Mouse (Mus musculus) forebrain, embryonic 10.5 days (tissue): ENCODE data around the gene Cldn7. TPM values are rescaled to one million over a fixed set of nuclear protein-coding genes. Genes with fewer than 3 reads are reported as not detected.
"Not testable (repeated sequence)": the region's sequence is repeated elsewhere in the genome, so short reads cannot be mapped to it uniquely, and the experiment has no call there.

ENCODE experiments used
- DNase-seq: peaks from one replicate; pipeline ENCODE4 v3.0.0-alpha.2; 2017; ENCODE audit warnings: low spot score; ENCODE audit errors: extremely low spot score
- H3K27ac ChIP-seq: fragments of 300-500 bp; sonication (generic); 2 replicates; pipeline ENCODE4 v1.5.1; 2016; ENCODE audit warnings: mild to moderate bottlenecking
- H3K27me3 ChIP-seq: fragments of 300-500 bp; sonication (generic); 2 replicates; pipeline ENCODE4 v1.6.1; 2016; ENCODE audit warnings: mild to moderate bottlenecking; ENCODE audit not compliant: poor library complexity, severe bottlenecking
- H3K36me3 ChIP-seq: fragments of 300-500 bp; sonication (generic); replicated peaks from 2 replicates; pipeline ENCODE4 v1.6.1; 2016; ENCODE audit warnings: mild to moderate bottlenecking, moderate library complexity
- H3K4me1 ChIP-seq: fragments of 300-500 bp; sonication (generic); 2 replicates; pipeline ENCODE4 v1.6.1; 2016
- H3K4me3 ChIP-seq: fragments of 300-500 bp; sonication (generic); 2 replicates; pipeline ENCODE4 v1.5.1; 2016; ENCODE audit warnings: mild to moderate bottlenecking, moderate library complexity
- H3K9me3 ChIP-seq: fragments of 300-500 bp; sonication (generic); 2 replicates; pipeline ENCODE4 v1.6.1; 2016; ENCODE audit warnings: mild to moderate bottlenecking, moderate library complexity
- WGBS: fragments of 180-500 bp; shearing (Covaris S2); methylation state at CpG from one replicate; pipeline ENCODE4 v1.1.7; 2016; 5-methylcytosine and 5-hydroxymethylcytosine counted together
- polyA plus RNA-seq: library from polyadenylated mRNA; unstranded; fragments of >200 nt; fragmentation: Nextera tagmentation; extraction: Ambion mirVana; gene quantifications from 2 replicates; pipeline ENCODE4 v1.2.1, GENCODE M21; 2016

Gene Cldn7
- polyA plus RNA-seq, 1 experiment from 2014 or later, result 21.9 TPM

DNA sequence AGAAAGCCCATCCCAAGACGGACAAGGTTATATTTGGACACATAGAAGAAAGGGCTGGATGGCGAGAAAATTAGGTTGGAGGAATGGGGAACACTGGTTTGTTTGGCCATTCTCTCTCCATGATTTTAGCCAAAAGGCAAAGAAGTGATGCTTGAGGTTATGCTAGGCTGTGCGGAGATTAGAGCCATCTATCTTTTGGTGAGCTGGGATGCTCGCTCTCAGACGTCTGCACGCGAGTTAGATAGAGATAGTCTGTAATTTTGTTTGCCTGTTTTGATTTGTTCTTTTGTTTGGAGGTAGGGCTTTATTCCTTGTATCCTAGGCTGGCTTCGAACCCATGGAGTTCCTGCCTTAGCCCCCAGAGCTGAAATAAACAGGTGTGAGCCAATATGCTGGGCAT, 36.6 kb downstream of the Cldn7 start:
- H3K4me3 ChIP-seq, result peak overlapping the region; percentile 95
- DNase-seq, result no peak
- WGBS, result 17% methylated on average over 8 of the region's 8 CpGs
- peaks cover 68% of the 10 kb centered on the region for H3K4me1 ChIP-seq
- H3K36me3 ChIP-seq, result peaks cover 55% of the 10 kb centered on the region
- no peaks in the 10 kb centered on the region for H3K9me3 ChIP-seq
- H3K27ac ChIP-seq, result peak overlapping the region; percentile 95
- H3K27me3 ChIP-seq, result no peaks in the 10 kb centered on the region

DNA sequence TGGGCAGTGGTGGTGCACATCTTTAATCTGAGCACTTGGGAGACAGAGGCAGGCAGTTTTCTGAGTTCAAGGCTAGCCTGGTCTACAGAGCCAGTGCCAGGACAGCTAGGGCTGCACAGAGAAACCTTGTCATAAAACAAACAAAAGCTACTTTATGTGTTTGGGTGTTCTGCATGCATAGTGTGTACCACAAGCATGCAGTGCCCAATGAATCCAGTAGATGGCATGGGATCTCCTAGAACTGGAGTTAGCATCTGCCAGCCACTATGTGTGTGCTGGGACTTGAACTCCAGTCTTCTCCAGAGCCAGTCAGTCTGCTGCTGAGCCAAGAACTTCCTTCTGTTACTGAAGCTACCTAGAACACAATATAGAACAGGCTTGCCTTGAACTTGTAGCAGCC, 37.3 kb downstream of the Cldn7 start:
- peak overlapping the region; percentile 95 for H3K4me3 ChIP-seq
- no peaks in the 10 kb centered on the region for H3K9me3 ChIP-seq
- H3K4me1 ChIP-seq, result peaks cover 68% of the 10 kb centered on the region
- peaks cover 62% of the 10 kb centered on the region for H3K36me3 ChIP-seq
- no peaks in the 10 kb centered on the region for H3K27me3 ChIP-seq
- no peak for DNase-seq
- H3K27ac ChIP-seq, result no peak overlapping the region

DNA sequence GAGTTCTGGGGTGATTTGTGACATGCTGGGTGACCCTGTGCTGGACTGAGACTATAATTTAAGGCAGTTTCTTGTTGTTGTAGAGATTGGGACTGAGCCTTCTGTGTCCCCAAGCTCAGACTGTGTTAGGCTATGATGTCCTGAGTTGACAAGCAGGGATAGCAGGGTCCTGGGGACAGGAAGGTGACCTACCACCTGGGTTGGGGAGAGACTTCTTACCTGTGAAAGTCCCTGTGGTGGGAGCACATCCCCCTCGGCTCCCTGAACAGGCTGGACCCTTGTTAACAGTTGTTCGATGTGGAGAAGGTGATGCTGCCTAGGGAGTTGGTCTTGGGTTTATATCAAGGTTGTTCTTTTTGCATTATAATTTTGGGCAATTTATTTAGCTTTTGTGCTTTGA, 37.9 kb downstream of the Cldn7 start:
- Histone ChIP-seq H3K9me3 (no peaks in the 10 kb centered on the region), H3K27me3 (no peaks in the 10 kb centered on the region), H3K27ac (no peak overlapping the region), H3K36me3 (peaks cover 67% of the 10 kb centered on the region), H3K4me1 (peaks cover 64% of the 10 kb centered on the region), H3K4me3 (peak overlapping the region; percentile 95)
- DNase-seq, result no peak
- 95% methylated on average over 2 of the region's 2 CpGs for WGBS

DNA sequence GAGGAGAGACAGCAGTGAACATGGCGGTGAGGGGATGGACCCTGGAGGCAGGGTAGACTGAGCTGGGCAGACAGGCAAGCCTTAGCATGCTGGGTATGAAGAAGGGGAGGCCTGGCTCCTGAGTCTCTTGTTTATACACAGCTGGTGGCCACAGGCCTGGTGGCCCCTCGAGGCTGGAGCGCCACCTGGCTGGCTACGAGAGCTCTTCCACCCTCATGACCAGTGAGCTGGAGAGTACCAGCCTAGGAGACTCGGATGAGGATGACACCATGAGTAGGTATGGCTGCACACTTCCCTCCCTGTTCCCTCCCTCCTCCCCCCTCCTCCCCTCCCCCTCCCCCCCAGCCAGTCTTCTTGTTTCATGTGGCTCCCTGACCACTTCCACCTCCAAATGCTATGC, 40.9 kb downstream of the Cldn7 start:
- WGBS, result 59% methylated on average over 5 of the region's 5 CpGs
- Histone ChIP-seq H3K9me3 (no peaks in the 10 kb centered on the region), H3K27me3 (no peaks in the 10 kb centered on the region), H3K4me1 (peaks cover 41% of the 10 kb centered on the region), H3K36me3 (peaks cover 70% of the 10 kb centered on the region), H3K4me3 (peak overlapping the region; percentile 1; the same call in 1 of the 2 replicates), H3K27ac (no peak overlapping the region)
- no peak for DNase-seq

DNA sequence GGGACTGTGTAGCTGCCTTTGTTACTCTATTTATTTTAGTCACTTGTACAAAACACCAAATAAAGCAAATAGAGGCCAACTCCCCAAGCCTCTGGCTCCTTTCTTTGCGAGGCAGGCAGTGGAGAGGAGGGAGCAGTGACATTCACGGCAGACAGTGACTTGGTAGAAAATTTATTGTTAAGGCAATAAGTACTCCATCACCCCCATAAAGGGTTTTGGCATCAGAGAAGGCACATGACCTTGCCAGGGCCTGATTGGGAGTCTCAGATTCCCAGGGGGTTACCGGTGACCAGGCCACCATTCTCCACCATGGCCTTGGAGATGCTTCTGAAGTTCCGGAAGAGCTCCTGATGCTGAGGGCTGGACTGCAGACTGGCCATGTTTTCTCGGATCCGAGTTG, 45.5 kb downstream of the Cldn7 start:
- Histone ChIP-seq H3K9me3 (no peaks in the 10 kb centered on the region), H3K27ac (no peak overlapping the region), H3K4me3 (no peak overlapping the region), H3K4me1 (peaks cover 17% of the 10 kb centered on the region), H3K27me3 (no peaks in the 10 kb centered on the region), H3K36me3 (peaks cover 89% of the 10 kb centered on the region)
- 93% methylated on average over 6 of the region's 6 CpGs for WGBS
- no peak for DNase-seq

DNA sequence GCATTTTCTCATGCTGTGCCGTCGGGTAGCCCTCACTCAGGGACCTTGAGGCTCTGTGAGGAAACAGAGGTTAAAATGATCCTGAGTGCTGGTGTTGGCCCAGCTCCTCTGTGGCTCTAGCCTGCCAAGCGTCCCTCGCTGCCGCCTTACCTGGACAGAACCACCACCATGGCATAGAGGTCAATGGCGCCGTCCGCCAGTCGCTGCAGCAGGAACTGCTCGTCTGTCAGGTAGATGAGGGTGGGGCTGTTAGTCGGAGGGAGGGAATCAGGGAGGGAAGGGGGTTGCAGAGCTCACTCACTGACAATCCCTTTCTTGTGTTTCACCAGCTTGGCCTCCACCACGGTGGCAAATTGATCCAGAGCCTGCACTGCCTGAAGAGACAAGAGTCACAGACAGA, 46.0 kb downstream of the Cldn7 start:
- no peak overlapping the region for H3K27ac ChIP-seq

DNA sequence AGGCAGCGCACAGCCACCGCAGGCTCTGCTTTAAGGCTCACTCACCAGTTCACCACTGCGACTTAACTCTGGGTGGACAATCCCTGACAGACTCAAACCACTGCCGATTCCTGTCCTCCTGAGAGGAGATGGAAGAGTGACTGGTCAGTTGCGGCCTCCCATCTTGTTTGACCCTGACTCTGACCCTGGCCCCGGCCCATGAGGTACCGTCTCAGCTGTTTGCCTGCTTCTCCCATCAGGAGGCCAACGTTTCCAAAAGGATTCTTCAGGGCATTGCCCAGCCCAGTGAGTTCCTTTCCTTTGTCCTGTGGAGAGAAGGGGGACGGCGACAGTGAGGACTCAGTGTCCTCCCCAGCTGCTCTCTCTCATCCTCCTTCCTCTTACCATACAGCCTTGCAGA, 46.4 kb downstream of the Cldn7 start:
- Histone ChIP-seq H3K4me1 (peaks cover 26% of the 10 kb centered on the region), H3K27ac (no peak overlapping the region), H3K36me3 (peaks cover 80% of the 10 kb centered on the region), H3K27me3 (no peaks in the 10 kb centered on the region), H3K9me3 (no peaks in the 10 kb centered on the region), H3K4me3 (no peak overlapping the region)
- 86% methylated on average over 10 of the region's 10 CpGs for WGBS
- DNase-seq, result no peak

More for the DNA sequence above, 46.0 kb downstream of the Cldn7 start:
- H3K36me3 ChIP-seq, result peaks cover 84% of the 10 kb centered on the region
- H3K4me3 ChIP-seq, result 0 out of 2 replicates have a peak overlapping the region, but pooled peaks have one; percentile 7
- 83% methylated on average over 12 of the region's 12 CpGs for WGBS
- DNase-seq, result no peak
- peaks cover 22% of the 10 kb centered on the region for H3K4me1 ChIP-seq
- H3K9me3 ChIP-seq, result no peaks in the 10 kb centered on the region
- H3K27me3 ChIP-seq, result no peaks in the 10 kb centered on the region

DNA sequence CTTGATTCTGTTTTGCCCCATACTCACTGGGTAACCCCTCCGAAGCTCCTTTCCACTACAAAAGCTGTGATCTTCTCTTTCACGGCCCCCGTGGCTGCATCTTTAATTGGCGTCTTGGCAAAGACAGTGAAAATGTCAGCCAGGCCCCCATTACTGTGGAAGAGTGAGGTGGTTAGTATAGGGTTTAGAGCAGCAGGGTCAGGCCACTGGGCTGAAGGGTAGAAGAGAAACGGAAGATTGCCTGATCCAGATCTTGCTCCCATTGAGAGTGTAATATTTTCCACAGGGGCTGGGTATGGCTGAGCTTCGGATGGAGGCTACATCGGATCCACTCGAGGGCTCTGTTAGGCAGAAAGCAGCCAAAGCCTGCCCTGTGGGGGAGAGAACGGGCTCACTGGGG, 48.4 kb downstream of the Cldn7 start:
- no peak for DNase-seq
- Histone ChIP-seq H3K9me3 (no peaks in the 10 kb centered on the region), H3K27ac (no peak overlapping the region), H3K4me3 (no peak overlapping the region), H3K27me3 (no peaks in the 10 kb centered on the region), H3K4me1 (peaks cover 42% of the 10 kb centered on the region), H3K36me3 (peaks cover 60% of the 10 kb centered on the region)
- WGBS, result 93% methylated on average over 9 of the region's 9 CpGs

DNA sequence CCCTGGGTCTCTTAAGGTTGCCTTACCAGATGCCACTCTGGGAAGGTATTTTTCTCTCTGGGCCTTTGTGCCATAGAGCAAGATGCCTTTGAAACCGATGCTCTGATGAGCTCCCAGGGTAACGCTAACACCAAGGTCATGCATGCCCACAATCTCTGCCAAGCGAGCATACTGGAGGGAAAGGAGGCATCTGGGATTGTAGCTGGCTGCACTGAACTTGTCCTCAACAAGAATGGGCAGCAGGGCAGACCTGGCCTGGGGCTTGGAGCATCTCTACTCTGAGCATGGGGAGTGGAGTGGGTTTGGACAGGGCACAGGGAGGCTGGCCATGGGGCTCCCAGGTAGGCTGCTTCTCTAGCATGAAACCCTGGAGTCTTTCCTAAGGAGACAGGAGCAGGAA, 48.8 kb downstream of the Cldn7 start:
- Histone ChIP-seq H3K27ac (no peak overlapping the region), H3K4me3 (no peak overlapping the region; the same call in 1 of the 2 replicates), H3K9me3 (no peaks in the 10 kb centered on the region), H3K4me1 (peaks cover 47% of the 10 kb centered on the region), H3K36me3 (peaks cover 55% of the 10 kb centered on the region), H3K27me3 (no peaks in the 10 kb centered on the region)
- DNase-seq, result no peak
- 92% methylated on average over 3 of the region's 3 CpGs for WGBS

DNA sequence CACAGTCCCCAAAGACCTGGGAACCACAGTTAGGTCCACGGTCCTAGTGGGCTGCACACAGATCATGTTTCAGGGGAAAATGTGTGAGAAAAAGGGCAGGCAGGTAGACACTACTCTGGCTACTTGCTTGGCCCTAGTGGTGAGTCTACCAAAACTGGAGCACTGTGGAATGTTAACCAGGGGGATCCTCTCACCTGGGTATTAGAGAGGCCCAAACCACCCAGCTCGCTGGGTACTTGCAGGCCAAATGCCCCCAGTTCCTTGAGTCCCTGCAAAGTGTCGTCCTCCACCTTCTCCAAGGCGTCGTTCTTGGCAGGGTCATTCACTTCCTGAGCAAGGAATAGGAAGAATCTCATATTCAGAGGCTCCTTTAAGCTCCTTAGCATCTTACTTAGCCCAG, 49.5 kb downstream of the Cldn7 start:
- no peak for DNase-seq
- no peaks in the 10 kb centered on the region for H3K27me3 ChIP-seq
- H3K9me3 ChIP-seq, result no peaks in the 10 kb centered on the region
- peaks cover 54% of the 10 kb centered on the region for H3K4me1 ChIP-seq
- H3K36me3 ChIP-seq, result peaks cover 49% of the 10 kb centered on the region
- peak overlapping the region; percentile 65; the same call in 1 of the 2 replicates for H3K4me3 ChIP-seq
- no peak overlapping the region for H3K27ac ChIP-seq
- 65% methylated on average over 5 of the region's 5 CpGs for WGBS

DNA sequence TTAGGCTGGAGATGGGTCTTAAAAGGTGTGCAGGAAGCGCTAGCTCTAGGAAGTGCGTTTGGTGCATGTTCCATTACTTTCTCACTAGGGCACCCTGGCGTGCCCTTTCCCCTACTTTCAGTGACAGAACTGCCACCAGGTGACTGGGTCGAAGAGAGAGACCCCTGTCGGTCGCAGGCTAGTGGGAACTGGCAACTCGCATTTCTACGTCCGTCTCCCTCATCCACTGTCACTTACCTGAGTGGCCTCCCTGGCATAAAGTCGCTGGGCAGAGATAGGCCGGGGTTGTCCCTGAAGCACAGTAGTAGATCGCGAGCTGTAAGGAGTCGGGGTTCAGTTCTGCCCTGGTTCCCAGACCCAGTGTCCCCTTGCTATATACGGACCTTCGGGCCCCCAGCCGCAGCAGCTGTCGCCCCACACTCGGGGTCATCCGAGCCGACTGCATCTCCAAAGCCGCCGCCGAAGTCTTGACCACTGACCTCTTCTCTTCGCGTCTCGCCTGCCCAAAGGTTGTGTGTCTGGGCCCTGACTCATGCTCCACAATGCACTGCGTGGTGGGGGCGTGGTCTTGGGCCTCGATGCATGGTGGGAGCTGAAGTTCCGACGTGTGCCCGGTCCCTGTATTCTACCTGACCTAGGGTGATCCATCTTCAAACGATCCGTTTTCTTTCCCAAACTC, 50.4 kb downstream of the Cldn7 start, which contains the start of gene Acadvl:
Gene Acadvl, minus strand, starts transcription at position 532 of the 679 bp plus-strand sequence.
- H3K4me1 ChIP-seq, result peaks cover 63% of the 10 kb centered on the region
- H3K36me3 ChIP-seq, result peaks cover 39% of the 10 kb centered on the region
- H3K27me3 ChIP-seq, result no peaks in the 10 kb centered on the region
- H3K4me3 ChIP-seq, result peak within 1 kb of the TSS; percentile 65
- peak within 1 kb of the TSS; percentile 85 for H3K27ac ChIP-seq
- under 1% methylated on average over 35 of the region's 35 CpGs for WGBS
- peak; percentile 86 for DNase-seq
- no peaks in the 10 kb centered on the region for H3K9me3 ChIP-seq

DNA sequence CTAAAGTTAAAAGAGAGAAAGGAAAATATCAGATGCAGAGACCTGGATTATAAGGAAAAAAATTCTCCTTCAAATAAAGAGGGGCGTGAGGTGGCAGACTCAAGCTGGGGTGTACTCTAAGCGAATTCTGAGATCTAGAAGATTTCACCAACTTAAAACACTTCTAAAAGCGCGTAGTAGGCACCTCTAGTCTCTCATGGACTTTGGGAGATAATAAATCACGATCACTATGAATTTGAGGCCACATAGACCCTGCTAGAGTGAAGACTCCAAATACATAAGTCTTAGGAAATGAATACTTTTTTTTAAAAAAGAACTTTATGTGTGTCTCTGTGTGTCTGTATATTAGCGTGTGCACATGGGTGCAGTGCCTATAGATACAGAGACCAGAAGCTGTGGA, 51.1 kb downstream of the Cldn7 start:
- H3K27ac ChIP-seq, result 0 out of 2 replicates have a peak overlapping the region, but pooled peaks have one; percentile 85
- H3K27me3 ChIP-seq, result no peaks in the 10 kb centered on the region
- H3K9me3 ChIP-seq, result no peaks in the 10 kb centered on the region
- no peak for DNase-seq
- peak overlapping the region; percentile 65 for H3K4me3 ChIP-seq
- peaks cover 70% of the 10 kb centered on the region for H3K4me1 ChIP-seq
- peaks cover 33% of the 10 kb centered on the region for H3K36me3 ChIP-seq
- 67% methylated on average over 6 of the region's 6 CpGs for WGBS

DNA sequence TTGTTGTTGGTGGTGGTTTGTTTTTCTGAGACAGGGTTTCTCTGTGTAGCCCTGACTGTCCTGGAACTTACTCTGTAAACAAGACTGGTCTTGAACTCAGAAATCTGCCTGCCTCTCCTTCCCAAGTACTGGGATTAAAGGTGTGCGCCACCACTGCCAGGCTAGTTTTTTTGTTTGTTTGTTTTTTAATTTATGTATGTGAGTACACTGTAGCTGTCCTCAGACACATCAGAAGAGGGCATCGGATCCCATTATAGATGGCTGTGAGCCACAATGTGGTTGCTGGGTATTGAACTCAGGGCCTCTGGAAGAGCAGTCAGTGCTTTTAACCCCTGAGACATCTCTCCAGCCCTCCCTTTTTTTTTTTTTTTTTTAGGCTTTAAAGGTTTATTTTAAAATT, 51.6 kb downstream of the Cldn7 start:
- not testable (repeated sequence) for H3K27ac ChIP-seq, H3K9me3 ChIP-seq, DNase-seq, H3K4me3 ChIP-seq, H3K27me3 ChIP-seq
- Histone ChIP-seq H3K36me3 (peaks cover 28% of the 10 kb centered on the region), H3K4me1 (peaks cover 75% of the 10 kb centered on the region)
- WGBS, result 79% methylated on average over 2 of the region's 2 CpGs
